Mouse (Mus musculus): ENCODE measurements around the gene Myh3. TPM values are rescaled to one million over a fixed set of nuclear protein-coding genes. Genes with fewer than 3 reads are reported as not detected.
"Not testable (repeated sequence)": the region's sequence is repeated elsewhere in the genome, so short reads cannot be mapped to it uniquely, and the experiment has no call there.

Gene Myh3
- polyA plus RNA-seq, 3 experiments from 2014 or later = 0.12 to 0.57 (median 0.44) TPM

DNA sequence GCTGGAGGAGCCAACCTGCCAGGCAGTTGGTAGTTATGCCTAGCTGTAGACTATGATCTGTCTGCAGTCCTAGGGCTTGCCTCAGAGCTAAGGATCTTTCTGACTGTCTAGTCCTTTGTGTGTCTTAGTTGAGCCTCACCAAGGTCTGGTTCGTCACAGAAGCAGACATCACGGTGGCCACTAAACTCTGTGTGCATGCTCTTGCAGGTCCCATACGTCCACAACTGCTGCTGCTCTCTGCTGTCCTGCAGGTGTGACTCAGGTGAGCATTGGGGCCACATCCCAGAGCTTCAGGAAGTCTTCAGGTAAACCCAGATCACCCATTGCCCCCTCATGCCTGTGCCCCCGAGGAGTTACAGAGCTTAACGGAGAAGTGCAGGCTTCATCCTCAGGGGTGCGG, 788 bp downstream of the Myh3 start:
- ATAC-seq = no peak

DNA sequence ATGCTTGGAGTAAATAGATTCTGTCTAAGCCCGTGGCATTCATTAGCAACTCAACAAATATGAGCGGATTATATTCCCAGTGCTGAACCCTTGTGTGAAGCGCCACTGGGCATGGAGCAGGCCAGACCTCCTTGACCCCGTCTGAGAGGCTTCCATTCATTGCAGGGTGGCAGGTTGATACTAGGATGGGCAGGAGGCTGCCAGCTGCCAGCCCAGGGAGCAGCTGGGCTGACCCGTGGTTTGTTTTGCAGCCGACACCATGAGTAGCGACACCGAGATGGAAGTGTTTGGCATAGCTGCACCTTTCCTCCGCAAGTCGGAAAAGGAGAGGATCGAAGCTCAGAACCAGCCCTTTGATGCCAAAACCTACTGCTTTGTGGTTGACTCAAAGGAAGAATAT, 1.6 kb downstream of the Myh3 start:
- ATAC-seq = no peak

DNA sequence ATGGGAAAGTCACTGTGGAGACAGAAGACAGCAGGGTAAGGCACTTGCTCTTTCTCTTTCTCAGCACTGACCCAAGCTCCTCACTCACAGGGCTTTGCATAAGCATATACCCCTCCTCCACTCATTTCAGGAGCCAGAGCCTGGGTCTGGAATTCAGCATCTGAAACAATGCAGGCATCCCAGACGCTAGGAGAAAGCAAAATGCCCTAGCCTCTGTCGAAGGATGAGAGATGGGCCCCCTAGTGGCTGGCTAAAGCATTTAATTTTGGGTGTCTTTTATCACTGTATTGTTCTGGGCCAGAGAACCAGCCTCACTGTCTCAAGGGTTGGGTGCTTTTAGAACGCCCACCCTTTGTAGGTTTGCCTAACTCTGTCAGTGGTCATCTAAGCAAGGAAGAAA, 2.1 kb downstream of the Myh3 start:
- peak; percentile 49 for ATAC-seq

DNA sequence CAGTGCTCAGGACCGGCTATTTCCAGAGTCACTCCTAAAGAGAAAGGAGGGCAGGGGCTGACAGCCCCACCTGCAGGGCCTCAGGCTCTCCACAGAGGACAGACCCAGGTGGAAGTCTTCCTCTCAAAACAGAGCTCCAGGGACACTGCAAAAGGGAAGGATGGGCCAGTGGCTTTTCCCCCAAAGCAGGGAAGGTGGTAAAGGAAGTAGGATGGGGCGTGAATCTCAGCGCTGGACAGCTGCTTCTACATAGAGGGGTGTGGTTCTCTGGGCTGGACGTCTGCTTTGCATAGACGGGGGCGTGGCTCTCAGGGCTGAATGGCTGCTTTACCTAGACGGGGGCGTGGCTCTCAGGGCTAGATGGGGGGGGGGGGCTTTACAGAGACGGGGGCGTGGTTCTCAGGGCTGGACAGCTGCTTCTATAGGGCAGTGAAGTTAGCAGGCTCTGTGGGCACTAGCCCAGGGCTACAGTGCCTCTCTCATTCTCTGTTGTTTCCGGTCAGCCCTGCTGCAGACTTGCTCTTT, 3.1 kb downstream of the Myh3 start:
- ATAC-seq = no peak

DNA sequence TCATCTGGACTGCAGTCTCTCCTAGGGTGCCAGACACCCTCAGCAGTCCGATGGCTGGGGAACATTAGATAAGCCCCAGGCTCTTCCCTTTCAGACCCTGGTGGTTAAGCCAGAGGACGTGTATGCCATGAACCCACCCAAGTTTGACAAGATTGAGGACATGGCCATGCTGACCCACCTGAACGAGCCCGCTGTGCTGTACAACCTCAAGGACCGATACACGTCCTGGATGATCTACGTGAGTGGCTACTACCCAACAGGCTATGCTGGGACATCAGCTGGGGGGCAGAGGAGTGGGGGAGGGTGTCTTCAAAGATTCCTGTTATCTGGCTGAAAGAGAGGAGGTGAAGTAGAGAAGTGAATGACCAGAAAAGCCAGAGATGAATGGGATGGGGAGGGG, 4.1 kb downstream of the Myh3 start:
- ATAC-seq = no peak

DNA sequence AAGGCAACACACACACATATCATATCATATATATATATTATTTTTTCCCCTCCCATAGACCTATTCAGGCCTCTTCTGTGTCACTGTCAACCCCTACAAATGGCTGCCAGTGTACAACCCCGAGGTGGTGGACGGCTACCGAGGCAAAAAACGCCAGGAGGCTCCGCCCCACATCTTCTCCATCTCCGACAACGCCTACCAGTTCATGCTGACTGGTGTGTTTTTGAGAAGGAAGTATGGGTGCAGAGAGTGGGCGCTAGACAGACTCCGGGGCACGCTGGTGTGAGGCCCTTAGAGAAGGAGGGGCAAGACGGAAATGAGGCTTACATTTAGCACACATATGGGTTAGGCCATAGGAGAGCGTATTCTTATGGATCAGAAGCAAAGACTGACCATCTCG, 4.7 kb downstream of the Myh3 start:
- ATAC-seq = peak; percentile 57

DNA sequence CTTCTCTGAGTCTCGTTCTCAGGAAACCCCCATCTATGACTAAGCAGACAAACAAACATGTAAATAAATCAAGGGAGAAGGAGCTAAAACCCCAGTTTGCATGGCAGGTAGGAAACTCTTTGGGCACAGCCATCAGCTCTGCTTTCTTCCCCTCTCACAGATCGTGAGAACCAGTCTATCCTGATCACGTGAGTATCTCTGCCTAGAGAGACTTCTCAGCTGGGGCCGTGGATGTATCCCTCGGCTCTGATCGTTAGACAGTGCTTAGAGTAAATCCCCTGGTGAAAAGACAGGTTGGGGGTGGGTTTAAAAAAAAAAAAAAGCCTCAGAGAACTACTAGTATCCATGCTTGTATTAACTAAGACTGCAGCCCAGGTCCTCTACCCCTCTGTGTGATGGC, 5.1 kb downstream of the Myh3 start:
- no peak for ATAC-seq

DNA sequence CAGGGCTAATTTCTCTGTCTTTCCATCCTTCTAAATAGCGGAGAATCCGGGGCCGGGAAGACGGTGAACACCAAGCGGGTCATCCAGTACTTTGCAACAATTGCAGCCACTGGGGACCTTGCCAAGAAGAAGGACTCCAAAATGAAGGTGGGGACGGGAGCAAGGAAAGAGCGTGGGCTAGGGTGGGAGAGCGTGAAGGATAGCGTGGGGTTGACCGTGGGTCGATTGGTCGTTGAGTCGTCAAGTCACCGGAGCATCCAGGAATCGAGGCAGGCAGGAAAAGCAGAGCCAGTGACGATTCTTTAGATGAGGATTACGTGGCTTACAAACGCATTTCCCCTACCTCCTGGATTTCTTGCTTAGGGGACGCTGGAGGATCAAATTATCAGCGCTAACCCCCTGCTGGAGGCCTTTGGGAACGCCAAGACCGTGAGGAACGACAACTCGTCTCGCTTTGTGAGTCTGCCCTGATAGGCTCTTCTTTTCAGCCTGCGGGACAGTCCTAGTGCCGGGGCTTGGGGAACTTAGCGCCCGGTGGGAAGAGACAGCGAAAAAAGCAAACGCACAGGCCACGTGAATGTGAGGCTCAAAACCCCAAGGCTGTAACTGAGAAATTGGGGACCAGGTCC, 5.7 kb downstream of the Myh3 start:
- no peak for ATAC-seq

DNA sequence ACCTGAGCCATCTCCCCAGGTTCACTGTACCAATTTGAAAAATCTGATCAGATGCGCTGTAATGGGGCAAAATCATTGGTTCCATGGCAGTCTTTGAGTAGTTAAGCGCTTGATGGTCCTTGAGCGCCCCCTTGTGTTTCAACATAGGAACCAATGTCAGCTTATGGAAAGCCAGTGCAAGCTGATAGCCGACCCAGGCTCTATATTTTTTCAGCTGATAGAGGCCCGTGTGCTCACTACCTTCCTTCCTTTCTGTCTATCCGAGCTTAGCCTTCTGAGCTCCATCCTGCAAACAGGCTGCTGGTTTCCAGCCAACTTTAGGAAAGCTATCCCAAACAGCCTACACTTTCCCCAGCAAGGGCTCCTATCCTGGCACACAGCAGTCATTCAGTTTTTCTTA, 7.4 kb downstream of the Myh3 start:
- ATAC-seq = peak; percentile 64

DNA sequence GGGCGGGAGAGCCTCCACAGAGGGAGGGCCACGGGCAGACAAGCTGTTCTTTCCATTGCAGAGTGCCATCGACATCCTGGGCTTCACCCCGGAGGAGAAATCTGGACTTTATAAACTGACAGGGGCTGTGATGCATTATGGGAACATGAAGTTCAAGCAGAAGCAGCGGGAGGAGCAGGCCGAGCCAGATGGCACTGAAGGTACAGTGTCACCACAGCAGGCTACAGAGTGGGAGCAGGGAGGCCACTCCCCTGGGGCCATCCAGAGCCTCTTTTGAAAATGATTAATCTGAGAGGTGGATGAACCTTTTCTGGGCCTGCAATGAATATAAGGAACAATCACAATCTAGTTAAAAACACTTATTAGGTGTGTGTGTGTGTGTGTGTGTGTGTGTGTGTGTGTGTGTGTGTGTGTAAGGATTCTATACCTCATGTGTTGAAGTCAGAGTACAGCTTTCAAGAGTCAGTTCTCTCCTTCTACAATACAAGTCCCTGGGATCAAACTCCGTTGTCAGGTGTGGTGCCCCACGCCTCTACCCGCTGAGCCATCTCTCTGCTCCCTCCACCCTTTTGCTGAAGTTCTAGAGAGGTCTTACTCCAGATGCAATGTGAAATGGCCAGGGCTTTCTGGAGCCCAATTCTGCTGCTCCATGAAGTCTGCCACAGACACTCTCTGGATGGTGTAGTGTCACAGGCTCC, 8.5 kb downstream of the Myh3 start:
- no peak for ATAC-seq

DNA sequence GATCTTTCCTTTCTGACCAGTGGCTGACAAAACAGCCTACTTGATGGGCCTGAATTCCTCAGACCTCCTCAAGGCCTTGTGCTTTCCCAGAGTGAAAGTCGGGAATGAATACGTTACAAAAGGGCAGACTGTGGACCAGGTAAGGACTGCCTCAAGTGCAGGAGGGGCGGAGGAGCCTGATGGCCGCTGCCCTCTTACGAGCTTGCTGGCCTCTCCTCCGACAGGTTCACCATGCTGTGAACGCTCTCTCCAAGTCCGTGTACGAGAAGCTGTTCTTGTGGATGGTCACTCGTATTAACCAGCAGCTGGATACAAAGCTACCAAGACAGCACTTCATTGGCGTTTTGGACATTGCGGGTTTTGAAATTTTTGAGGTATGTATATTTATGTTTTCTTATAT, 9.1 kb downstream of the Myh3 start:
- no peak for ATAC-seq

DNA sequence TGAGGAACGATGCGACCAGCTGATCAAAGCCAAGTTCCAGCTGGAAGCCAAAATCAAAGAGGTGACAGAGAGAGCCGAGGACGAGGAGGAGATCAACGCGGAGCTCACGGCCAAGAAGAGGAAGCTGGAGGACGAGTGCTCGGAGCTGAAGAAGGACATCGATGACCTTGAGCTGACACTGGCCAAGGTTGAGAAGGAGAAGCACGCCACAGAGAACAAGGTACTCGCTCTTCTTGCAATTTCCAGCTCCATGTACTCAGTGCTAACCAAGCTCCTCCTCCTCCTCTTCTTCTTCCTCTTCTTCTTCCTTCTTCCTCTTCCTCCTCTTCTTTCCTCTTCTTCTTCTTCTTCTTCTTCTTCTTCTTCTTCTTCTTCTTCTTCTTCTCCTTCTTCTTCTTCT, 14.3 kb downstream of the Myh3 start:
- not testable (repeated sequence) for ATAC-seq

DNA sequence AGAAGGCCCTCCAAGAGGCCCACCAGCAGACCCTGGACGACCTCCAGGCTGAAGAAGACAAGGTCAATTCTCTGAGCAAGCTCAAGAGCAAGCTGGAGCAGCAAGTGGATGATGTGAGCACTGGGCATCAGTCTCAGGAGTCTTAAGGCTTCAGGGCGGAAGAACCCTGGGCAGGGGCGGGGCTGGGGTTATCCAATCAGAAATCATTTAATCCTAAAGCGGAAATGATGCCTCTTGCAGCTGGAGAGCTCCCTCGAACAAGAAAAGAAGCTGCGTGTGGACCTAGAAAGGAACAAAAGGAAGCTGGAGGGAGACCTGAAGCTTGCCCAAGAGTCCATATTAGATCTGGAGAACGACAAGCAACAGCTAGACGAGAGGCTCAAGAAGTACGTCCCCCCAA, 15.1 kb downstream of the Myh3 start:
- no peak for ATAC-seq

DNA sequence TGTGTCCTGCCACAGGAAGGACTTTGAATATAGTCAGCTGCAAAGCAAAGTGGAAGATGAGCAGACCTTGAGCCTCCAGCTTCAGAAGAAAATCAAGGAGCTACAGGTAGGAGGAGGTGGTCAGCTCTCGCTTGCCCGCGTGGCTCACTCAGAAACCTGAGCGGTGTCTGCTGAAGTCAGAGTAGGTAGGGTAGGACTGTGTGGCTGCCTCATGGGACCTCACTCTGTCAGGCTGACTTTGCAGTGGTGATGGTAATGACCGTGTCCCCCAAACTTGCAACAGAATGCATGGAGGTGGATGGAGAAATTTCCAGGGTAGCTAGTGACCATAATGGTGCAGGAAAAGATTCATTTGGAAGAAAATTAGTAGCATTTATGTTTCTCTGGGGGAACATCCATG, 15.6 kb downstream of the Myh3 start:
- no peak for ATAC-seq

DNA sequence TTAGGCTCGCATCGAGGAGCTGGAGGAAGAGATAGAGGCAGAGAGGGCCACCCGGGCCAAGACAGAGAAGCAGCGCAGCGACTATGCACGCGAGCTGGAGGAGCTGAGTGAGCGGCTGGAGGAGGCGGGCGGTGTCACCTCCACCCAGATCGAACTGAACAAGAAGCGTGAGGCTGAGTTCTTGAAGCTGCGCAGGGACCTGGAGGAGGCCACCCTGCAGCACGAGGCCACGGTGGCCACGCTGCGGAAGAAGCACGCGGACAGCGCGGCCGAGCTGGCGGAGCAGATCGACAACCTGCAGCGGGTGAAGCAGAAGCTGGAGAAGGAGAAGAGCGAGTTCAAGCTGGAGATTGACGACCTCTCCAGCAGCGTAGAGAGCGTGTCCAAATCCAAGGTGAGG, 16.4 kb downstream of the Myh3 start:
- ATAC-seq = no peak

DNA sequence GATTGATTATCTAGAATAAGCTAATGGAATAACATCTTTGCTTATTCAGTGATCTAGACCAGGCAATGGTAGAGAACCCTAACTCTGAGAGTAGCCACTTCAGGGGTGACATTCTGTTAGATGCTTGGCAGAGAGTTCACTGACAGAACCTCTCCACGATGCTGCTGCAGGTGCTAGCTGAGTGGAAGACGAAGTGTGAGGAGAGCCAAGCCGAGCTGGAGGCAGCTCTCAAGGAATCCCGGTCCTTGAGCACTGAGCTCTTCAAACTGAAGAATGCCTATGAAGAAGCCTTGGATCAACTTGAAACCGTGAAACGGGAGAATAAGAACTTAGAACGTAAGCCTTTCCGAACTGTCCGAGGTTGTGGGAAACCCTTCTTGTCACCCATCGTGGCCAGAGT, 19.6 kb downstream of the Myh3 start:
- no peak for ATAC-seq

DNA sequence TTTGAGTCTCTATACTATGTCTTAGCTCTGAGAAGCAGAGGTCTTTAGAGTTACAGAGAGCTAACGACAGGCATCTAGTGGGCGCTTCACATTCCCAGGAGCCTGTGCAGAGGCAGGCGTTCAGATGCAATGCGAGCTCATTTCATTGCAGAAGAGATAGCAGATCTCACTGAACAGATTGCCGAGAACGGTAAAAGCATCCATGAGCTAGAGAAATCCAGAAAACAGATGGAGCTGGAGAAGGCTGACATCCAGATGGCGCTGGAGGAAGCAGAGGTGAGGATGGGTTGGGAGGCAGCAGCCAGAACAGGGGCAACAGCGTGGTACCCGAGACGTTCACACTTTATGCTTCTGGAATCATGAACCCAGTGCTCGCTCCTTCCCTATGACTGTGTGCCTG, 20.3 kb downstream of the Myh3 start:
- ATAC-seq = no peak

DNA sequence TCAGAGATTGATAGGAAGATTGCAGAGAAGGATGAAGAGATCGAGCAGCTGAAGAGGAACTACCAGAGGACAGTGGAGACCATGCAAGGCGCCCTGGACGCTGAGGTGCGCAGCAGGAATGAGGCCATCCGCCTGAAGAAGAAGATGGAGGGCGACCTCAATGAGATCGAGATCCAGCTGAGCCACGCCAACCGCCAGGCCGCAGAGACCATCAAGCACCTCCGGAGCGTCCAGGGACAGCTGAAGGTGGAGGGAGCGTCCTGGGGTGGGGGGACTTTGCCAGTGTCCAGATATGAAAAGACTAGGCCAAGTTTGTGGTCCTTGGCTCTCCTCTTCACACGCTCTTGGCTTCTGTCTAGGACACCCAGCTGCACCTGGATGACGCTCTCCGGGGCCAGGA, 21.1 kb downstream of the Myh3 start:
- no peak for ATAC-seq

DNA sequence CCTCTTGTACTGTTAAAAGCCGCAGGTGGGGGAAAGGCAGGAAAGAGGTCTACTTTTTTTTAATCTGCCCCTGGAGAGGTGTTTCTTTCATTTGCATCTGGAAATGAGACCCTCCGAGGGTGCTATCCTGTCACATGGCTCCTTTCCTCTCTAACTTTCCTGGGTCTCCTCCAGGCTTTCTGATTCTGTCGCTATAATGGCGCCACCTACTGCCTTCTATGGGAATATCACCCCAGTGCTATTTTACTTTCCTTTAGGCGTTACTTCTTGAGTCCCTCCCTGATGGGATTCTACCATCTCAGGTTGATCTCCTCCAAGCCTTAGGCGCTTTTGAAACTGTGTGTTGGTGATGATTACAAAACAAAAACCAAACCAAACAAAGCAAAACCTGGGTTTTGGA, 22.1 kb downstream of the Myh3 start:
- no peak for ATAC-seq

DNA sequence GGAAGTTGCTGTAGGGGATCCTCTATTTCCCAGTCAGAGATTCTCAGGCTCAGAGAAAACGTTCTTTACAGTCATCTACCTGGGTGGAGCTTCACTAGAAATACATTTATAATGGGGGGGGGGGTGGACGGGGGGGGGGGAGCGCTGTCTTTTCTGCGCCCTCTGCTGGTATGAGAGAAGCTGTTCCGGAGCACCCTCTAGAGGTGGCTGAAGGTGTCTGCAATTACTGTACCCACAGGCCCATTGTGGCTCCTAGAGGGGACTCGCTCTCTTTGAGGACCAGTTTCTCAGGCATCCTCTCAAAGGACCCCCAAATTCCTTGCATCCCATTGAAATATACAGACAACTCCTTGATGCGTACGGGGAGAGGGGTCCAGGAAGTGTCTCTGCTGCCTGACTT, 23.6 kb downstream of the Myh3 start:
- peak; percentile 38 for ATAC-seq

DNA sequence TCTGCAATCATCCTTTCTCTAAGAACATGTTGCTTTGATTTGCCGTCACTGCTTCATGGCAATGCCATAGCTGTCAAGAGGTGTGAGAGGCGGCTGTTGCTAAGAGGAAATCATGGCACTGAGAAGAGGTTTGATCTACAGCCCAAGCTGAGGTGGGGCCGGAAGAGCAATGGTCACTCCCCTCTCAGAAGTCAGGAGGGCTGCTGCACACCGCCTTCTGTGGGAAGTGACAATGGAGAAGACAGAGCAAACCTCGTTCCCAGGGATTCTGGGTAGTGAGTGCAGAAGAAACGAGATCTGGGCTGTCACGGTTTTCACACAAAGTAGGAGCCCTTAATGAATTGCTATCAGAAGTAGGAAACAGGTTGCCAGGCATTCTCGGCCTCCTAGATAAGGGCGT, 25.2 kb downstream of the Myh3 start:
- no peak for ATAC-seq

DNA sequence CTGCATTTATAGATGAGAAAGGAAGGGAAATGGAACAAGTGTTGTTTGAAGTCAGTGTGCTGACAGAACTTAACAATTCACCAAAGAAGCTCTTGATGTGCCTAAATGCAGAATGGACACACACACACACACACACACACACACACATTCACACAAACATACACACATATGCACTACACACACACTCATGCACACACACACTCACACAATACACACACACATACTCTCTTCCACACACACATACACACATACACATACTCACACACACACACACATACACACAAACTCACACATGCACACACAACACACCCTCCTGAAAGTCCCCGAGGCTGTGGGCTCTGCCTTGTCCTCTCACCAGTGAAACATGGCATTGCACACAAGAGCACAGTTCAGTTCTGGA, 26.1 kb downstream of the Myh3 start:
- ATAC-seq = no peak

DNA sequence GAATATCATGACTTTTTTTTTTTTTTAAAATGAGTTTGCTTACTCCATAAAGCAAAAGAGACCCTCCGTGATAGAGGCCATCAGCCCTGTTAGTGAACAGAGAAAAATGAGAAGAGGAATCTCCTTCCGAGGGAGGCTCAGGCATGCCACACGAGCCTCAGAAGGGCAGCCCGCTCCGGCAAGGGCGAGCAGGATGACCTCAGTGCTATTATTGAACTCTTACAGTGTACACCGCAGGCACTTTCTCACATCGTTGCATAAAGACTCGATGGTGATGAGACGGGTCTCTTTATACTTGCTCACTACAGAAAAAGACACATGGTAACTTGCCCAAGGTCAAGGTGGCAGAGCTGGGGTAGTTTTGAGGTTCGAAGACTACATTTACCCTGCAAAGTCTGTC, 26.6 kb downstream of the Myh3 start:
- ATAC-seq = no peak

DNA sequence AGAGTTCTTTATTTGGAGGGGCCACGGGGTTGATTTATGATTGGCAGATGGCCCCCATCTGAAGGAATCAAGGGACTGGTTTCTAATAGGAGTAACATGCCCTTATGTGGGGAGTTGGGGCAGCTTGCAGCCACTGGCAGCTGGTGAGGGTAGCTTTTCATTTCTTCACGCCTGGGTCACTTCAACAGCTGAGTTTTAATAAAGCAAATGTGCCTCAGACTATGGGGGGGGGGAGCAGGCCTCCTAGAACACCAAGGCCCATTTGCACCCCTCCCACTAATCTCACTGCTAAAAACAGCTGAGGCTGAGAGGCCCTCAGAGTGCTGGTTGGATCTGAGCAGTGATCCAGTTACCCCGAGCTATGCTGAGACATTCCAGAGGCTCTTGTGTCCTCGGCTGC, 27.6 kb downstream of the Myh3 start:
- no peak for ATAC-seq

DNA sequence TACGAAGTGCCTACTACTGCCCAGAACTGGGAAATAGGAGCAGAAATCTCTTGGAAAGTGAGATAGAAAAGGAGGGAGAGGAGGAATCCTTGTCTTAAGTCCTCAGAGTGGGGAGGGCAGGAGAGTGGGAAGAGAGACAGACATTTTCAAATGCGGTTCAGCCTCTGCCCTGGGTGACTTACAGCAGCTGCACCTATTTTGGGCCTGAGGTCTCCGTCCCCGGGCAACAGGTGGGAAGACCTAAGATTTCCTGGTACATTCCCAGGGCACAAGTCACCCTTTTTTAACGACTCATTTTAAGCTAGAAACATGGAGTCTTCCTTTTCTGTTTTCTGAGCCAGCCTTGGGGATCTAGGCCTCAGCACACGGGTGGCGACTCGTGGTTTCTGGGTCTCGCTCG, 28.9 kb downstream of the Myh3 start:
- no peak for ATAC-seq
